Mouse (Mus musculus): ENCODE results near the gene Slc16a4. TPM values are rescaled to one million over a fixed set of nuclear protein-coding genes. Genes with fewer than 3 reads are reported as not detected.

The Slc16a4 gene
- polyA plus RNA-seq, 1 experiment from 2014 or later = 3.6 TPM

DNA sequence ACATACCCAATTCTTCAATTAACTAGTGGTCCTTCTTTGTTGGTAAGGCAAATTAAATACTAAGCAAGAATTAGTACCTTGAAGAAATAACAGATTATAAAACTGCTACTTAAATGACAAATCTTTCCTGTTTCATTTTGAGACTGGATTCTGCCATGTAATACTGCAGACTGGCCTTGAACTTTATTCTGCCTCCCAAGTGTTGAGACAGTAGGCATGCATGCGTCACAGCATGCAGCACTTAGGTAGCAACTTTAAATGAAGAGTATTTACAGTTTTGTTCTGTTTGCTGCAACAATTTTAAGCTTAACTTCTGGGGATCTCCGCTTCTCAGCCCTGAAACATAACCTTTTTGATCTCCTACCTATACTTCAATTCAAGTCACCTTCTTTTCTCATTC is 30.1 kb downstream of the Slc16a4 start:
- no peak overlapping the region for H3K4me2 ChIP-seq
- H3K9ac ChIP-seq = no peak overlapping the region
- peaks cover 25% of the 10 kb centered on the region for H3K36me3 ChIP-seq (replicated peaks)
- WGBS = 95% methylated on average over 2 of the region's 2 CpGs
- H3K27ac ChIP-seq = no peak overlapping the region
- no peak for ATAC-seq (ENCODE audit: low FRiP score)
- no peaks in the 10 kb centered on the region for H3K9me3 ChIP-seq
- H3K4me3 ChIP-seq (replicated peaks) = no peak overlapping the region
- no peaks in the 10 kb centered on the region for H3K27me3 ChIP-seq
- peaks cover 35% of the 10 kb centered on the region for H3K4me1 ChIP-seq

DNA sequence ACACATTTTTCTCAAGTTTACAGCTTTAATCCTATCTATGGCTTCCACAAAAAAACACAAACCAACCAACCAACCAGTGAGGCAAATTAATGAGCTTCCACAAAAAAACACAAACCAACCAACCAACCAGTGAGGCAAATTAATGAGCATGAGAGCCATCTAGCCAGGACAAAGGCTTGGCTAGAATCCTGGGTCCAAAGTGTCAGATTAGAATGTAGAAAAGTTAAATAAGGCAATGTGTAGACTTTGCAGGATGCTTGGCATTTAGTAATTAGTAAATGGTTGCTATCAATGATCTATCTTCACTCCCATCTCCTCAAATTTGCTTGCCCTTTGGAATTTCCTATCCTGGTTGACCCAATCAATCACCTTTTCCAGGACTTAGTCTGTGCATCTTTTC is 30.7 kb downstream of the Slc16a4 start:
- Histone ChIP-seq H3K4me2 (0 out of 2 replicates have a peak overlapping the region, but pooled peaks have one; percentile 3), H3K27ac (no peak overlapping the region), H3K36me3 (replicated peaks) (peaks cover 25% of the 10 kb centered on the region), H3K9ac (no peak overlapping the region), H3K27me3 (no peaks in the 10 kb centered on the region), H3K9me3 (no peaks in the 10 kb centered on the region), H3K4me1 (peaks cover 35% of the 10 kb centered on the region), H3K4me3 (replicated peaks) (no peak overlapping the region)
- ATAC-seq (ENCODE audit: low FRiP score) = no peak

DNA sequence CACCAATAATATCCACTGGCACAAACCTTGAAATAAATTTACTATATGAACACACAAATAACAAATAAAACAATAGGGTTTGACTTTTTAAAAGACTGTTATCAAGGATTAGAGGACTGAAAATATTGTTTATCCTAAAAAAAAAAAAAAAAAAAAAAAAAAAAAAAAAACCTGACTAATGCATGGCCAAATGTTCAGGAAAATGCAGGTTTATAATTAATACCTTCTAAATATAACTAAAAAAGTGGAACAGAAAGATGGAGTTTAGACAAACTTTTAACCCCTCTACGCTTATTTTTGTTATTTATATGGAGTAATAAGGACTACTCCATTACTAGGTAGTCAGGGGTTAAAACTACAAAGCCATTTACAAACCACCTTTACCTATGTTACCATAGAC is 35.4 kb downstream of the Slc16a4 start:
- no peak overlapping the region for H3K4me3 ChIP-seq (replicated peaks)
- H3K4me1 ChIP-seq = peaks cover 46% of the 10 kb centered on the region
- ATAC-seq (ENCODE audit: low FRiP score) = no peak
- H3K9me3 ChIP-seq = no peaks in the 10 kb centered on the region
- WGBS = 87% methylated on average over 1 of the region's 1 CpGs
- H3K27ac ChIP-seq = no peak overlapping the region
- no peaks in the 10 kb centered on the region for H3K27me3 ChIP-seq
- peaks cover 42% of the 10 kb centered on the region for H3K36me3 ChIP-seq (replicated peaks)
- no peak overlapping the region for H3K9ac ChIP-seq
- H3K4me2 ChIP-seq = no peak overlapping the region

DNA sequence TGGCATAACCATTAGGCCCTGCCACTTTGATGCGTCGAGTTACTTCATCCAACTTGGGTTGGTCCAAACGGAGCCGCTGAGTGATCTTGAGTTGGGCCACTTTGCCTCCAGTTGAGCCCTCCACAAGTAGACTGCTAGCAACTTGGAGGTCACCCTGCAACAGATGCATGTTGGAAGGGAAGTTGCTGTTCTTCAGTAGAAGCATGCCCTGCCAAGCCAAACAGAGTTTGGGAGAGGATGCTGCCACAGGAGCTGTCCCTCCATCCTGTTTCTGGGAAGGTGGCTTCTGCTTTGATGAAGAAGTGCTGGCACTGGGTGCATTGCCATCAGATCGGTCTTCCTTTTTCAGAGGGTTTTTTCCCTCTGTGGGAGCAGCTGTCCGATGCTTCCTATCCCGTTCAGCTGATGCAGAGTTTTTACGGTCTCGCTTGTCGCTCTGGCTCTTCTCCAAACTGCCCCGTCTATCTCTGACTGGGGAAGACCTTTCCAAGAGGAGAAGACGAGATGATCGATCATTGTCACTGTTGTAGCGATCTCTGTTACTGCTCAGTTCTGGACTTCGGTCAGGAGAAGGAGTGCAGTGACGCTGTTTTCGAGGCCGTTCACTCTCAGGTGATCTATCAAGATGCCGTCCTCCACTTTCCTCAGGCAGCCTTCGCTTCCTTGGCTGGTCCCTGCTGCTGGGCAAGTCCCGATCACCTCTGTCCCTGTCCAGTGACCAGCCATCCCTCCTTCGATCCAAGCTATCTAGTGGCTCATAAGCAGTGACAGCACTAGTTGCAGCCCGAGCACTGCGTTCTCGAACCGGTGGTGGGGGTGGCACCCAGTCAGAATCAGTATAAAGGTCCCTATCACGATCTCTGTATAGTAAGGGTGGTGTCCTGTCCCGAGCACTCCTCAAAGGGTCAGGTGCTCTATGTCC is 39.7 kb downstream of the Slc16a4 start:
- Histone ChIP-seq H3K27ac (no peak overlapping the region), H3K4me3 (replicated peaks) (peak overlapping the region; percentile 96), H3K27me3 (no peaks in the 10 kb centered on the region), H3K4me2 (peak overlapping the region; percentile 93), H3K9ac (peak overlapping the region; percentile 92; the same call in 1 of the 2 replicates), H3K36me3 (replicated peaks) (peaks cover 26% of the 10 kb centered on the region), H3K4me1 (peaks cover 29% of the 10 kb centered on the region), H3K9me3 (no peaks in the 10 kb centered on the region)
- no peak for ATAC-seq (ENCODE audit: low FRiP score)
- 87% methylated on average over 28 of the region's 28 CpGs for WGBS

DNA sequence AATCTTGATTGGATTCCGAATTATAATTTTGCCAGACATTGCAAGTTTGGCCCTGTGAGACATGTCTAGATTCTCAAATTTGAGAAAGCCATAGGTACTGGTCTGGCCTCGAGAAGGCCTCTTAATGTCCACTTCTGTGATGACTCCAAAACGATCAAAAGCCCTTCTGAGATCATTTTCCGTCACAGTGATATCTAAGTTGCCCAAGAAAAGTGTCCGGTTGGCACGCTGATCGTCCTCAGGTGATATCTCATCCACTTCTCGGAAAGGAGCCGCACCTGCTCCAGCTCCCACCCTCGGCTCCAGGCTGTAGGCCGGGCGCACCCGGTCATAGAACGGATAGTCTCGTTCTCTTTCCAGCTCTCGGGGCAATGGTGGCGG is 40.7 kb downstream of the Slc16a4 start:
- no peaks in the 10 kb centered on the region for H3K9me3 ChIP-seq
- H3K4me3 ChIP-seq (replicated peaks) = peak overlapping the region; percentile 96
- peak overlapping the region; percentile 93; the same call in 1 of the 2 replicates for H3K27ac ChIP-seq

DNA sequence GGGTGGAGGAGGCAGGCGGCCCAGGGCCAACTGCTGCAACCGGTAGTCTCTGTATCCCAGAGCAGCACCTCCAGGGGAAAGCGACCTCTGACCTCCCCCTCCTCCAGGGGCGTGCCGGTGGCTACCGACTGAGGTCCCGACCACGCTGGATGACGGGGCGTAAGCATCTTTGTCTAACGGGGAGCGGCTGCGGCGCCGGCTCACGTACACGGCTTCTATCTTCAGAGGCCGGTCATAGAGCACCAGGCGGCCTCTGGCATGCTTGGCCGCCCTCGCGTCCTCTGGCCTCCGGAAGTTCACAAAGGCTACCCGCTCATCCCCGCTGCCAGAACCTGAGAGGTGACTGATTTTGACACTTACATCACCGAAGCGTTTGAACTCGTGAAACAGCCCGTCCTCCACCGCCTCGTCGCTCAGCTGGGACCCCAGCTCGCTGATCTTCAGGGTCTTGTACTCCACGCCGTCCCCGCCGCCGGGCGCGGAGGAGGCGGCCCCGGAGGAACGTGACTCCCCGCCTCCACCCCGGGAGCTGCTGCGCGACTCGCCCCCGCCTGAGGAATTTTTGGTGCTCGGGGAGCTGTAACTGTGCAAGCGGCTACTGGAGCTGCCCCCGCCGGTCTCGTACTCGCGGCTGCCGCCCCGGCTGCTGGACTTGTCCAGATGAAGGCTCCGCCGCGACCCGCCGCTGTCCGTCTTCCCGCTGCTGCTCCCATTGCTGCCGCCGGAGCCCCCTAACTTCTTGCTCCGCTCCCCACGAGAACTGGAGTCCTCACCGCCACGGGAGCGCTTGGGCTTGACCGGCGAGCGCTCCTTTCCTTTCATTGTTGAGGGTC is 41.3 kb downstream of the Slc16a4 start:
- H3K4me1 ChIP-seq = peaks cover 25% of the 10 kb centered on the region
- ATAC-seq (ENCODE audit: low FRiP score) = peak; percentile 8; the same call in 1 of the 2 replicates
- under 1% methylated on average over 74 of the region's 75 CpGs for WGBS

More for the DNA sequence above, 40.7 kb downstream of the Slc16a4 start:
- Histone ChIP-seq H3K36me3 (replicated peaks) (peaks cover 22% of the 10 kb centered on the region), H3K27me3 (no peaks in the 10 kb centered on the region), H3K4me2 (peak overlapping the region; percentile 93), H3K4me1 (peaks cover 25% of the 10 kb centered on the region), H3K9ac (peak overlapping the region; percentile 92)
- no peak for ATAC-seq (ENCODE audit: low FRiP score)
- WGBS = 26% methylated on average over 17 of the region's 17 CpGs

DNA sequence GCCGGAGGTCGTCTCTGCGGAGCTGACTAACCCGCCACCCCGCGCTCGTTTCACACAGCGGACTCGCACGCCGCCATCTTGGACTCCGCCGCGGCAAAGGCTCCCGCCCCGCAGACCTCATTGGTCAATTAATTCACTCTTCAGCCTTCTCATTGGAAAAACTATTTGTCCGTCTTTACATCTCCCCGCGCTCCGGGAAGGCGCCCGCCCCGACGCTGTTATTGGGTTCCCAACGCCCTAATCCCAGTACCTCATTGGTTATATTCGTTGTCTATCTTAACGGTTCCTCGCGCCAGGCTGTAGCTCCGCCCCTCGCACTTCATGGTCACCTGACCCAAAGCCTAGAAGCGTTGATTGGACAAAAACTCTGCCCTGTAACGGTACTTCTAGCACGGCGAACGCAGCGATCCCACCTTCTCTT is 41.9 kb downstream of the Slc16a4 start:
- H3K27me3 ChIP-seq = no peaks in the 10 kb centered on the region
- ATAC-seq (ENCODE audit: low FRiP score) = peak; percentile 97
- H3K4me1 ChIP-seq = peaks cover 25% of the 10 kb centered on the region
- peak overlapping the region; percentile 96 for H3K4me3 ChIP-seq (replicated peaks)
- peaks cover 19% of the 10 kb centered on the region for H3K36me3 ChIP-seq (replicated peaks)
- no peaks in the 10 kb centered on the region for H3K9me3 ChIP-seq
- under 1% methylated on average over 37 of the region's 37 CpGs for WGBS
- H3K9ac ChIP-seq = peak overlapping the region; percentile 92
- peak overlapping the region; percentile 96 for H3K27ac ChIP-seq
- peak overlapping the region; percentile 75; the same call in 1 of the 2 replicates for H3K4me2 ChIP-seq

More for the DNA sequence above, 41.3 kb downstream of the Slc16a4 start:
- Histone ChIP-seq H3K36me3 (replicated peaks) (peaks cover 22% of the 10 kb centered on the region), H3K9ac (peak overlapping the region; percentile 92), H3K4me3 (replicated peaks) (peak overlapping the region; percentile 96), H3K4me2 (peak overlapping the region; percentile 93), H3K9me3 (no peaks in the 10 kb centered on the region), H3K27me3 (no peaks in the 10 kb centered on the region), H3K27ac (peak overlapping the region; percentile 93)

DNA sequence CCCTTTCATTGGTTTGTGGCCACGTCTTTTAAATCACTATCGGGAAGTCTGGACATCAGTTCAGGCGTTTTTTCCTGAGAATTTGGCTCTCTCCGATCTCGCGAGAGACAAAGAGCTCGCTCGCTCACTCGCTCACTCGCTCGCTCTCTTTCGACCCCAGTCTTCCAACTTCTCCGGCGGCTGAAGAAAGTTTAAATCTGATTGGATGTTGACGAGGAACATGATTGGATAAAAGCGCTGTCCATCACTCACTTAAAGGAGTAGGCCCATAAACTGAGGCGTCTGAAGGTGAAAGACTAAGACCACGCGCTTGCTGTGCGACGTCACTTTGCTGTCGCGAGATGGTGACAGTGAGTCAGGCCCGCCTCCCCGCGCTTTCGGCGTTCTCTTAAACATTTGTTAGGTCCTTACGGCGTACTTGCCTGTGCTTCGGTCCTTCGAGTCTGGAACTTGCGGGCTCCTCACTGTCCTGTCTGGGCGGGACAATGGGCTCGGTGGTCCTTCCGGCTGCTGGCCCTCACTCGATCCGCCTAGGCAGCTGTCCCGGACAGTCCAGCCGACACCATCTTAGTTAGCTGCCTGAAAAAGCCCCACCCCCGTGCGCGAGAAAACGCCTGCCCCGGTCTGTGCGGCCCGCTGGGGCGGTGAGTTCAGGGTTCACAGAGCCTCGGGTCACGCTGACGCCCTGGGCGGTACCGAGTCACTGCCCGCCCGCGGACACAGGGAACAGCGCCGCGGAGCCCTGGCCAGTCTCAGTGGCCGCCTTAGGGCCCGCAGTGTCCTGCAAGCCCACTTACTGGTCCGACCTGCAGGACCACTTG is 42.6 kb downstream of the Slc16a4 start, which contains the start of gene Rbm15:
Gene Rbm15, minus strand, starts transcription at position 293 of the 821 bp plus-strand sequence.
- H3K9me3 ChIP-seq = no peaks in the 10 kb centered on the region
- peak within 1 kb of the TSS; percentile 96 for H3K4me3 ChIP-seq (replicated peaks)
- peak within 1 kb of the TSS; percentile 96 for H3K27ac ChIP-seq
- under 1% methylated on average over 62 of the region's 62 CpGs for WGBS
- peaks cover 17% of the 10 kb centered on the region for H3K36me3 ChIP-seq (replicated peaks)
- peaks cover 25% of the 10 kb centered on the region for H3K4me1 ChIP-seq
- peak within 1 kb of the TSS; percentile 93 for H3K4me2 ChIP-seq
- peak within 1 kb of the TSS; percentile 92 for H3K9ac ChIP-seq
- peak; percentile 93 for ATAC-seq (ENCODE audit: low FRiP score)
- H3K27me3 ChIP-seq = no peaks in the 10 kb centered on the region

DNA sequence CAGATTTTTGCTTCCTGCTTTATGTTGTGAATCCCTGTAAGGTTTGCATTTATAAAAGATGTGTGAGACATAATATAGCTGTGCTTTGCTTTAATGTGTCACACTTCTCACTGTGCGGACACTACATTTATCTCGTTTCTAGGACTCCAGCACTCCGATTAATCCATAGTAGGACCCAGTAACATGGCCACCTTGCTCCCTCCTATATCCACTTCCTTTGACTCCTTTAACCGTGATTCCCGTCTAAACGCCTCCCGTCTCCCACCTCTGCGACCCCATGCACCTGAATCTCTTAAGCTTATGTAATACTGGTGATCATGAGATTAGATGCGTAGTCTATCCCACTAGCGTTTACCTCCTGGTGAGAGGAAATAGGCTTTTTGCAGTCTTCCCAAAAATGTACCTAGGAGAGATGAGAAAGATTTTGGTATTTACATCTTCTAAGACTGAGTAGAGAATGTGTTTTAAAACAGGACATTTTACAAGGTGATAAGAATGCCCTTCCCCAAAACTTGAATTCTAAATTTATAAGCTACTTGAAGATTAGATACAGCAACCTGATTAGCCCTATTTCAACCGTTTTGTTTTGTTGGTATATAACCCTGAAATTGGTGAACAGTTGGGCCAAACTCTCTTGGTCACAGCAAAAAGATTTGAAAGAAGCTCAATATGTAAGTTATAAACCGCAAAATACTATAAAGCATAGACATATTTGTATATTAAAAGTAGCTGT is 43.3 kb downstream of the Slc16a4 start:
- Histone ChIP-seq H3K9me3 (no peaks in the 10 kb centered on the region), H3K27me3 (no peaks in the 10 kb centered on the region), H3K4me1 (peaks cover 25% of the 10 kb centered on the region), H3K27ac (peak overlapping the region; percentile 96), H3K9ac (peak overlapping the region; percentile 90), H3K4me2 (peak overlapping the region; percentile 75), H3K36me3 (replicated peaks) (peaks cover 17% of the 10 kb centered on the region), H3K4me3 (replicated peaks) (peak overlapping the region; percentile 96)
- ATAC-seq (ENCODE audit: low FRiP score) = no peak
- 12% methylated on average over 12 of the region's 12 CpGs for WGBS

DNA sequence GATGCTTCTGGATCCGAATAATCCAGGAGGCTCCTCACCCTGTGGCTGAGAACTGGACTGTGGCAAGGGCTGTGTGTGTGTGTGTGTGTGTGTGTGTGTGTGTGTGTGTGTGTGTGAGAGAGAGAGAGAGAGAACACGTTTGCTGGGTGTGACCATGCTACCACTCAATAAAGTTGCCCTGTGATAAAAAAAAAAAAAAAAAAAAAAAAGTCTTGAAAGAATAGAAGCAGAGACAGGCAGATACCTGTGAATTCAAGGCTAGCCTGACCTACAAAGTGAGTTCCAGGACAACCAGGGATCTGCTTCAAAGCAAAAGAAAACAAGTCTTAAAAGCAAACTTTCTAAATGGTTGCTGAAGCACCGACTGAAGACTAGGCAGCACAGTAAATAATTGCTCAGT is 52.9 kb downstream of the Slc16a4 start:
- 58% methylated on average over 2 of the region's 3 CpGs for WGBS
- no peaks in the 10 kb centered on the region for H3K4me1 ChIP-seq
- ATAC-seq (ENCODE audit: low FRiP score) = no peak
- H3K4me3 ChIP-seq (replicated peaks) = no peak overlapping the region
- H3K9me3 ChIP-seq = no peaks in the 10 kb centered on the region
- H3K36me3 ChIP-seq (replicated peaks) = no peaks in the 10 kb centered on the region
- H3K9ac ChIP-seq = no peak overlapping the region
- no peak overlapping the region for H3K27ac ChIP-seq
- no peak overlapping the region for H3K4me2 ChIP-seq
- H3K27me3 ChIP-seq = peaks cover 14% of the 10 kb centered on the region; the same call in 1 of the 2 replicates
